In the genomic region with DNA sequence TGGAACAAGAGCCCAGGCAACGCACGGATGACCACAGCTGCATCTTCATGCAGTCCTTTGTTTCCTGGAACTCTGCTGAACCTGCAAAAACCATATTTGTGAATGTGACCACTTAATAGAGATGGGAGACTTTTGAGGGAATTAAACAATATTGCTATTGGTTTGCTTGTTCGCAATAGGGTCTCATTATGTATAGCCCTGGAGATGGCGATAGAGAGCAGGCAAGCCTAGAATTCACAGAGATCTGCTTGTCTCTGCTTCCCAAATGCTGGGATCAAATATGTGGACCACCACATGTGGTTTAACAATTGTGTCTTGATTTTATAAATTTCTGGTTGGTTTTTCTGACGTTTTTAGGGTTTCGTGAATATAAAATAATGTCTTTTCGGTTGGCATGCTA, we compare ENCODE assay signal across 19 mouse cellular contexts. TPM values are rescaled to one million over a fixed set of nuclear protein-coding genes. Genes with fewer than 3 reads are reported as not detected.
A peak's percentile ranks its signal among the peaks of the same experiment; 100 is the strongest.
DNase-seq lines count a peak whose midpoint lies in the region; ATAC-seq and TF ChIP-seq lines count a peak whose summit lies in the region.
"Had no signal": no experiment of that assay in that cellular context is flagged by ENCODE, and none has a peak within 500 bp of the region (broad histone marks: within the 10 kb centered on the region; RNA-seq: fewer than 3 reads in every experiment).

No protein-coding gene starts in this region.

- H3K4me3 ChIP-seq in gastrocnemius, adult 2 months, result no peak overlapping the region
- H3K4me3 ChIP-seq in stomach, postnatal 0 days (ENCODE audit: low read depth, low read length), result no peak overlapping the region
- H3K4me3 ChIP-seq: erythroblast, embryonic 14.5 days; stomach, embryonic 15.5 days had no signal

- H3K4me2 ChIP-seq in stomach, postnatal 0 days (replicated peaks; ENCODE audit: low read depth), result no peak overlapping the region
- H3K4me2 ChIP-seq: stomach, embryonic 15.5 days had no signal

- no peak overlapping the region for H3K9ac ChIP-seq in stomach, postnatal 0 days (ENCODE audit: low read length)
- H3K9ac ChIP-seq: forebrain, postnatal 0 days; stomach, embryonic 15.5 days had no signal

- H3K27me3 ChIP-seq in stomach, postnatal 0 days (ENCODE audit: control insufficient read depth, insufficient read depth, low read length), result no peaks in the 10 kb centered on the region
- H3K27me3 ChIP-seq: stomach, embryonic 15.5 days had no signal

- peak; percentile 35 for TF ChIP-seq CTCF in gastrocnemius, adult 2 months (IDR thresholded peaks at IDR 0.05)
- TF ChIP-seq CTCF in stomach, postnatal 0 days (IDR thresholded peaks at IDR 0.05; ENCODE audit: low read depth), result peak; percentile 27

- intact Hi-C loops in gastrocnemius, adult 2 months (cut with DNase I), result no loop called here
- intact Hi-C loops in gastrocnemius, postnatal 14 days (cut with DNase I; ENCODE audit: low total_unique reads), result no loop called here

- no peak for DNase-seq in gastrocnemius, adult 2 months
- DNase-seq in gastrocnemius, postnatal 14 days, result no peak
- DNase-seq in lung, postnatal 25 days (ENCODE audit: low spot score), result peak; percentile 2
- no peak for DNase-seq in lung, postnatal 4 days
- DNase-seq in T-cell, adult 2 months (ENCODE audit: low spot score), result peak; percentile 11
- DNase-seq in stomach, postnatal 0 days (ENCODE audit: low spot score), result no peak
- no peak for DNase-seq in left cerebral cortex, adult 18-20 months (ENCODE audit: low spot score in 2 of 2)
- DNase-seq: cerebellum, adult 11-12 months; embryo, embryonic 11 days; forebrain, postnatal 0 days; heart, postnatal 10 days; layer of hippocampus, postnatal 36 days; lung, postnatal 14 days; right cerebral cortex, postnatal 14 days had no signal

- no peak for TF ChIP-seq EP300 in stomach, postnatal 0 days (optimal IDR thresholded peaks at IDR 0.05)

- no peaks in the 10 kb centered on the region for H3K4me1 ChIP-seq in stomach, postnatal 0 days (replicated peaks; ENCODE audit: control insufficient read depth, insufficient read depth)
- H3K4me1 ChIP-seq: stomach, embryonic 15.5 days had no signal

- no peaks in the 10 kb centered on the region for H3K9me3 ChIP-seq in stomach, postnatal 0 days (ENCODE audit: control insufficient read depth, low read length)
- H3K9me3 ChIP-seq: stomach, embryonic 15.5 days had no signal

- ATAC-seq in stomach, postnatal 0 days (ENCODE audit: low FRiP score, low TSS enrichment), result no peak
- ATAC-seq in erythroblast, adult 5-6 weeks (replicated peaks; ENCODE audit: low FRiP score, poor library complexity, severe bottlenecking), result no peak
- ATAC-seq: forebrain, postnatal 0 days; hindbrain, embryonic 16.5 days had no signal

- WGBS in stomach, postnatal 0 days, result 90% methylated on average over 7 of the region's 7 CpGs

- H3K27ac ChIP-seq in gastrocnemius, adult 2 months, result no peak overlapping the region
- H3K27ac ChIP-seq in stomach, postnatal 0 days (replicated peaks), result no peak overlapping the region
- H3K27ac ChIP-seq: kidney, postnatal 0 days; stomach, embryonic 15.5 days had no signal

- no peaks in the 10 kb centered on the region for H3K36me3 ChIP-seq in stomach, postnatal 0 days (ENCODE audit: control insufficient read depth, insufficient read depth, low read length)
- H3K36me3 ChIP-seq: stomach, embryonic 15.5 days had no signal

RNA-seq across cellular contexts. Expression of a gene that starts 25.2 kb away (rescaled TPM):
- 1 to 10 TPM; 6.7 to 8.5 TPM for total RNA-seq in gastrocnemius, adult 2 months (2021)
- 10 to 100 TPM; 13.6 to 19.2 TPM for total RNA-seq in gastrocnemius, postnatal 14 days (2021)
- 1.4 and 1.6 TPM in 2 replicates for polyA plus RNA-seq in stomach, postnatal 0 days (2015; fragmentation: Nextera tagmentation; extraction: Ambion mirVana)
- 4.6 and 10.0 TPM in 2 replicates for total RNA-seq in erythroblast, adult 5-6 weeks (2015; ENCODE audit: low replicate concordance)
- 18.4 and 20.0 TPM in 2 replicates for total RNA-seq in erythroblast, adult 5-6 weeks (2017; ENCODE audit: low replicate concordance)
- 1 to 10 TPM; 1.6 to 1.7 TPM for total RNA-seq in left cerebral cortex, adult 18-20 months (2021)
- polyA plus RNA-seq: erythroblast, embryonic 14.5 days had no signal

Comparison
In these comparisons a context has a peak if more than half of its experiments do, and no peak if none do; other contexts are left out.
1. DNase-seq: peak in lung, postnatal 25 days (single experiment) and T-cell, adult 2 months (single experiment); none in gastrocnemius, adult 2 months (single experiment), gastrocnemius, postnatal 14 days (single experiment), lung, postnatal 4 days (0 of 2), stomach, postnatal 0 days (single experiment) and left cerebral cortex, adult 18-20 months (0 of 2).